Mouse (Mus musculus): ENCODE measurements at regions not wholly inside any gene's neighbourhood (a gene's known extent, or its start where the extent isn't known, plus 50 kb on each side); places are given as distances from the start of the nearest gene placed in this dataset.
"Not testable (repeated sequence)": the region's sequence is repeated elsewhere in the genome, so short reads cannot be mapped to it uniquely, and the experiment has no call there.

- H3K9me3 ChIP-seq (ENCODE audit: control insufficient read depth, low read length), result no peaks in the 10 kb centered on the region
- no peaks in the 10 kb centered on the region for H3K36me3 ChIP-seq (ENCODE audit: control insufficient read depth, insufficient read depth, low read length)
- H3K27me3 ChIP-seq (replicated peaks; ENCODE audit: control insufficient read depth, insufficient read depth, low read length), result no peaks in the 10 kb centered on the region
- H3K4me3 ChIP-seq (ENCODE audit: low read length), result no peak overlapping the region
- H3K9ac ChIP-seq (ENCODE audit: low read depth, low read length), result no peak overlapping the region
- H3K27ac ChIP-seq (ENCODE audit: low read length), result no peak overlapping the region
- no peak overlapping the region for H3K4me2 ChIP-seq (ENCODE audit: low read depth, low read length)
- ATAC-seq, result no peak
- H3K4me1 ChIP-seq (ENCODE audit: control insufficient read depth, insufficient read depth, low read length), result no peaks in the 10 kb centered on the region
- WGBS, result 46% methylated on average over 1 of the region's 1 CpGs
These were observed 119.7 kb upstream of the Arhgap20 start for GRCm38 (mm10) chr9:51645426-51645825.

- 76% methylated on average over 4 of the region's 4 CpGs for WGBS
- H3K9ac ChIP-seq (ENCODE audit: low read depth, low read length), result no peak overlapping the region
- H3K36me3 ChIP-seq (ENCODE audit: control insufficient read depth, insufficient read depth, low read length), result no peaks in the 10 kb centered on the region
- no peak overlapping the region for H3K4me3 ChIP-seq (ENCODE audit: low read length)
- no peaks in the 10 kb centered on the region for H3K27me3 ChIP-seq (replicated peaks; ENCODE audit: control insufficient read depth, insufficient read depth, low read length)
- H3K27ac ChIP-seq (ENCODE audit: low read length), result no peak overlapping the region
- no peaks in the 10 kb centered on the region for H3K9me3 ChIP-seq (ENCODE audit: control insufficient read depth, low read length)
- H3K4me1 ChIP-seq (ENCODE audit: control insufficient read depth, insufficient read depth, low read length), result no peaks in the 10 kb centered on the region
- H3K4me2 ChIP-seq (ENCODE audit: low read depth, low read length), result no peak overlapping the region
- no peak for ATAC-seq
These were observed 111.5 kb upstream of the Arhgap20 start for GRCm38 (mm10) chr9:51653376-51654292.

GRCm38 (mm10) chr9:51654645-51655044, 110.5 kb upstream of the Arhgap20 start:
- H3K27ac ChIP-seq (ENCODE audit: low read length), result no peak overlapping the region
- H3K4me1 ChIP-seq (ENCODE audit: control insufficient read depth, insufficient read depth, low read length), result no peaks in the 10 kb centered on the region
- ATAC-seq, result no peak
- no peaks in the 10 kb centered on the region for H3K9me3 ChIP-seq (ENCODE audit: control insufficient read depth, low read length)
- H3K9ac ChIP-seq (ENCODE audit: low read depth, low read length), result no peak overlapping the region
- H3K27me3 ChIP-seq (replicated peaks; ENCODE audit: control insufficient read depth, insufficient read depth, low read length), result no peaks in the 10 kb centered on the region
- H3K4me3 ChIP-seq (ENCODE audit: low read length), result no peak overlapping the region
- H3K4me2 ChIP-seq (ENCODE audit: low read depth, low read length), result no peak overlapping the region
- 90% methylated on average over 1 of the region's 1 CpGs for WGBS
- H3K36me3 ChIP-seq (ENCODE audit: control insufficient read depth, insufficient read depth, low read length), result no peaks in the 10 kb centered on the region

GRCm38 (mm10) chr9:51657796-51658195, 107.3 kb upstream of the Arhgap20 start:
- Histone ChIP-seq H3K27ac (ENCODE audit: low read length) (no peak overlapping the region), H3K4me2 (ENCODE audit: low read depth, low read length) (no peak overlapping the region), H3K9ac (ENCODE audit: low read depth, low read length) (no peak overlapping the region), H3K4me1 (ENCODE audit: control insufficient read depth, insufficient read depth, low read length) (no peaks in the 10 kb centered on the region), H3K36me3 (ENCODE audit: control insufficient read depth, insufficient read depth, low read length) (no peaks in the 10 kb centered on the region), H3K4me3 (ENCODE audit: low read length) (no peak overlapping the region), H3K9me3 (ENCODE audit: control insufficient read depth, low read length) (no peaks in the 10 kb centered on the region), H3K27me3 (replicated peaks; ENCODE audit: control insufficient read depth, insufficient read depth, low read length) (no peaks in the 10 kb centered on the region)
- 93% methylated on average over 1 of the region's 1 CpGs for WGBS
- no peak for ATAC-seq

- H3K4me2 ChIP-seq (ENCODE audit: low read depth, low read length), result no peak overlapping the region
- no peak overlapping the region for H3K4me3 ChIP-seq (ENCODE audit: low read length)
- no peaks in the 10 kb centered on the region for H3K9me3 ChIP-seq (ENCODE audit: control insufficient read depth, low read length)
- no peaks in the 10 kb centered on the region for H3K27me3 ChIP-seq (replicated peaks; ENCODE audit: control insufficient read depth, insufficient read depth, low read length)
- WGBS, result 57% methylated on average over 7 of the region's 7 CpGs
- no peaks in the 10 kb centered on the region for H3K36me3 ChIP-seq (ENCODE audit: control insufficient read depth, insufficient read depth, low read length)
- no peak overlapping the region for H3K9ac ChIP-seq (ENCODE audit: low read depth, low read length)
- ATAC-seq, result no peak
- no peak overlapping the region for H3K27ac ChIP-seq (ENCODE audit: low read length)
- no peaks in the 10 kb centered on the region for H3K4me1 ChIP-seq (ENCODE audit: control insufficient read depth, insufficient read depth, low read length)
These were observed 103.9 kb upstream of the Arhgap20 start for GRCm38 (mm10) chr9:51660908-51661874.

- 79% methylated on average over 2 of the region's 2 CpGs for WGBS
- ATAC-seq, result no peak
- Histone ChIP-seq H3K27me3 (replicated peaks; ENCODE audit: control insufficient read depth, insufficient read depth, low read length) (no peaks in the 10 kb centered on the region), H3K4me3 (ENCODE audit: low read length) (no peak overlapping the region), H3K9me3 (ENCODE audit: control insufficient read depth, low read length) (no peaks in the 10 kb centered on the region), H3K4me2 (ENCODE audit: low read depth, low read length) (no peak overlapping the region), H3K36me3 (ENCODE audit: control insufficient read depth, insufficient read depth, low read length) (no peaks in the 10 kb centered on the region), H3K4me1 (ENCODE audit: control insufficient read depth, insufficient read depth, low read length) (no peaks in the 10 kb centered on the region), H3K27ac (ENCODE audit: low read length) (no peak overlapping the region), H3K9ac (ENCODE audit: low read depth, low read length) (no peak overlapping the region)
These were observed 103.2 kb upstream of the Arhgap20 start for GRCm38 (mm10) chr9:51661911-51662310.

GRCm38 (mm10) chr9:51664353-51664752, 100.8 kb upstream of the Arhgap20 start:
- H3K36me3 ChIP-seq (ENCODE audit: control insufficient read depth, insufficient read depth, low read length), result no peaks in the 10 kb centered on the region
- WGBS, result 41% methylated on average over 1 of the region's 1 CpGs
- H3K27ac ChIP-seq (ENCODE audit: low read length), result no peak overlapping the region
- H3K9me3 ChIP-seq (ENCODE audit: control insufficient read depth, low read length), result no peaks in the 10 kb centered on the region
- H3K27me3 ChIP-seq (replicated peaks; ENCODE audit: control insufficient read depth, insufficient read depth, low read length), result no peaks in the 10 kb centered on the region
- no peak overlapping the region for H3K4me2 ChIP-seq (ENCODE audit: low read depth, low read length)
- ATAC-seq, result no peak
- no peak overlapping the region for H3K9ac ChIP-seq (ENCODE audit: low read depth, low read length)
- no peaks in the 10 kb centered on the region for H3K4me1 ChIP-seq (ENCODE audit: control insufficient read depth, insufficient read depth, low read length)
- H3K4me3 ChIP-seq (ENCODE audit: low read length), result no peak overlapping the region

GRCm38 (mm10) chr9:51664876-51665275, 100.3 kb upstream of the Arhgap20 start:
- H3K4me1 ChIP-seq (ENCODE audit: control insufficient read depth, insufficient read depth, low read length), result no peaks in the 10 kb centered on the region
- H3K27ac ChIP-seq (ENCODE audit: low read length), result no peak overlapping the region
- H3K27me3 ChIP-seq (replicated peaks; ENCODE audit: control insufficient read depth, insufficient read depth, low read length), result no peaks in the 10 kb centered on the region
- no peak for ATAC-seq
- H3K9ac ChIP-seq (ENCODE audit: low read depth, low read length), result no peak overlapping the region
- no peaks in the 10 kb centered on the region for H3K36me3 ChIP-seq (ENCODE audit: control insufficient read depth, insufficient read depth, low read length)
- no peak overlapping the region for H3K4me2 ChIP-seq (ENCODE audit: low read depth, low read length)
- no peak overlapping the region for H3K4me3 ChIP-seq (ENCODE audit: low read length)
- H3K9me3 ChIP-seq (ENCODE audit: control insufficient read depth, low read length), result no peaks in the 10 kb centered on the region

GRCm38 (mm10) chr9:51668976-51669375, 96.2 kb upstream of the Arhgap20 start:
- ATAC-seq; H3K9me3 ChIP-seq (ENCODE audit: control insufficient read depth, low read length); H3K27ac ChIP-seq (ENCODE audit: low read length); H3K4me2 ChIP-seq (ENCODE audit: low read depth, low read length); H3K4me3 ChIP-seq (ENCODE audit: low read length); H3K27me3 ChIP-seq (replicated peaks; ENCODE audit: control insufficient read depth, insufficient read depth, low read length); H3K9ac ChIP-seq (ENCODE audit: low read depth, low read length); H3K4me1 ChIP-seq (ENCODE audit: control insufficient read depth, insufficient read depth, low read length); H3K36me3 ChIP-seq (ENCODE audit: control insufficient read depth, insufficient read depth, low read length): not testable (repeated sequence)
- WGBS, result 94% methylated on average over 12 of the region's 12 CpGs
